Mouse (Mus musculus) spleen, adult 18-20 months (tissue): ENCODE measurements around the gene Nrbp1.
"Not testable (repeated sequence)": the region's sequence is repeated elsewhere in the genome, so short reads cannot be mapped to it uniquely, and the experiment has no call there.

ENCODE experiments used
- DNase-seq, 2 experiments: peaks; one replicate each; pipeline ENCODE4 v3.0.0; 2022; ENCODE audit warnings: mixed read lengths in 2 of 2

Nrbp1 gene

GRCm38 (mm10) chr5:31216554-31216953 lies 24.1 kb upstream of the Nrbp1 start:
- not testable (repeated sequence) for DNase-seq

- peak in 1 of 2 experiments; percentile 19 for DNase-seq
Observed at GRCm38 (mm10) chr5:31218294-31218693, 22.4 kb upstream of the Nrbp1 start.

- no peak for DNase-seq
Observed at GRCm38 (mm10) chr5:31219070-31219469, 21.6 kb upstream of the Nrbp1 start.

GRCm38 (mm10) chr5:31219474-31219873 lies 21.2 kb upstream of the Nrbp1 start:
- no peak for DNase-seq

GRCm38 (mm10) chr5:31219911-31220447 lies 20.7 kb upstream of the Nrbp1 start:
- DNase-seq = no peak

GRCm38 (mm10) chr5:31220448-31221303 lies 20.0 kb upstream of the Nrbp1 start, which contains the start of gene Ppm1g:
TSS of gene Ppm1g (minus strand) at chr5:31220687.
- peak; percentile 96 to 99 for DNase-seq

- DNase-seq = no peak
Observed at GRCm38 (mm10) chr5:31221304-31221945, 19.2 kb upstream of the Nrbp1 start.

- DNase-seq = no peak
Observed at GRCm38 (mm10) chr5:31222696-31223095, 18.0 kb upstream of the Nrbp1 start.

GRCm38 (mm10) chr5:31226641-31227040 lies 14.0 kb upstream of the Nrbp1 start:
- no peak for DNase-seq

- DNase-seq = no peak
Observed at GRCm38 (mm10) chr5:31241522-31242034, 914 bp downstream of the Nrbp1 start.

- DNase-seq = no peak
Observed at GRCm38 (mm10) chr5:31242191-31242590, 1.5 kb downstream of the Nrbp1 start.

GRCm38 (mm10) chr5:31250716-31251115 lies 10.1 kb downstream of the Nrbp1 start:
- DNase-seq = no peak

- DNase-seq = peak in 1 of 2 experiments; percentile 18
Observed at GRCm38 (mm10) chr5:31251541-31252101, 11.0 kb downstream of the Nrbp1 start, which contains the start of gene Krtcap3. TSS of gene Krtcap3 (plus strand) at chr5:31251691.

GRCm38 (mm10) chr5:31252151-31252550 lies 11.5 kb downstream of the Nrbp1 start:
- DNase-seq = no peak

- DNase-seq = no peak
Observed at GRCm38 (mm10) chr5:31252795-31253545, 12.3 kb downstream of the Nrbp1 start.

GRCm38 (mm10) chr5:31253806-31254205 lies 13.1 kb downstream of the Nrbp1 start:
- DNase-seq = no peak

- DNase-seq = no peak
Observed at GRCm38 (mm10) chr5:31254452-31254851, 13.8 kb downstream of the Nrbp1 start.

GRCm38 (mm10) chr5:31254901-31255300 lies 14.2 kb downstream of the Nrbp1 start:
- DNase-seq = no peak

GRCm38 (mm10) chr5:31255381-31255780 lies 14.7 kb downstream of the Nrbp1 start:
- DNase-seq = no peak

- no peak for DNase-seq
Observed at GRCm38 (mm10) chr5:31255971-31256370, 15.3 kb downstream of the Nrbp1 start.

- no peak for DNase-seq
Observed at GRCm38 (mm10) chr5:31257616-31258015, 17.0 kb downstream of the Nrbp1 start.

- DNase-seq = no peak
Observed at GRCm38 (mm10) chr5:31266101-31266500, 25.4 kb downstream of the Nrbp1 start.
